Mouse (Mus musculus): Measurements from ENCODE around the gene Fibin. TPM values are rescaled to one million over a fixed set of nuclear protein-coding genes. Genes with fewer than 3 reads are reported as not detected.

Gene Fibin
- polyA plus RNA-seq (2012; rRNA removed), result 0.10 and 0.28 TPM in 2 replicates
- polyA plus RNA-seq (2014; fragmentation: Nextera tagmentation; extraction: Ambion mirVana), result 0.23 and 0.24 TPM in 2 replicates

GRCm38 (mm10) chr2:110362432-110363283 is at the start of gene Fibin:
Gene Fibin (minus strand): TSS chr2:110363183.
- H3K9me3 ChIP-seq (ENCODE audit: control insufficient read depth, low read length), result no peaks in the 10 kb centered on the region
- no peaks in the 10 kb centered on the region for H3K36me3 ChIP-seq (replicated peaks; ENCODE audit: control insufficient read depth, insufficient read depth, low read depth)
- H3K4me3 ChIP-seq (ENCODE audit: insufficient read depth in 1 of 2, low read depth in 2 of 2, low read length in 2 of 2), result peak within 1 kb of the TSS in 1 of 2 experiments; percentile 23; a peak in 1 of 4 replicates
- 2% methylated on average over 33 of the region's 33 CpGs for WGBS (ENCODE audit: insufficient replicate concordance)
- H3K4me1 ChIP-seq (replicated peaks; ENCODE audit: control insufficient read depth in 2 of 2, insufficient read depth in 2 of 2, low read length in 1 of 2), result no peaks in the 10 kb centered on the region
- no peaks in the 10 kb centered on the region; the same call in none of the 2 replicates for H3K27me3 ChIP-seq (ENCODE audit: control insufficient read depth, insufficient read depth, low read length)
- TF ChIP-seq CTCF (IDR thresholded peaks at IDR 0.05; ENCODE audit: low read depth) (no peak; the same call in 1 of the 2 replicates), EP300 (IDR thresholded peaks at IDR 0.05; ENCODE audit: low read depth) (no peak)
- no peak within 1 kb of the TSS for H3K27ac ChIP-seq
- no peak within 1 kb of the TSS for H3K9ac ChIP-seq (replicated peaks)
- DNase-seq (ENCODE audit: low read depth in 3 of 3, low spot score in 3 of 3), result no peak
- H3K4me2 ChIP-seq (ENCODE audit: low read depth), result peak within 1 kb of the TSS; percentile 31
- ATAC-seq (ENCODE audit: insufficient read depth), result no peak

GRCm38 (mm10) chr2:110411428-110411827 is 48.4 kb upstream of the Fibin start:
- no peak for TF ChIP-seq EP300 (IDR thresholded peaks at IDR 0.05; ENCODE audit: low read depth)
- ATAC-seq (ENCODE audit: insufficient read depth) (no peak), DNase-seq (ENCODE audit: low read depth in 3 of 3, low spot score in 3 of 3) (no peak)
- Histone ChIP-seq H3K4me1 (replicated peaks; ENCODE audit: control insufficient read depth in 2 of 2, insufficient read depth in 2 of 2, low read length in 1 of 2) (no peaks in the 10 kb centered on the region), H3K9me3 (ENCODE audit: control insufficient read depth, low read length) (no peaks in the 10 kb centered on the region), H3K4me3 (ENCODE audit: insufficient read depth in 1 of 2, low read depth in 2 of 2, low read length in 2 of 2) (no peak overlapping the region), H3K27ac (no peak overlapping the region), H3K27me3 (ENCODE audit: control insufficient read depth, insufficient read depth, low read length) (no peaks in the 10 kb centered on the region), H3K4me2 (ENCODE audit: low read depth) (no peak overlapping the region), H3K36me3 (replicated peaks; ENCODE audit: control insufficient read depth, insufficient read depth, low read depth) (no peaks in the 10 kb centered on the region), H3K9ac (replicated peaks) (no peak overlapping the region)
- WGBS (ENCODE audit: insufficient replicate concordance), result 62% methylated on average over 3 of the region's 3 CpGs

- Histone ChIP-seq H3K4me3 (ENCODE audit: insufficient read depth in 1 of 2, low read depth in 2 of 2, low read length in 2 of 2) (no peak overlapping the region), H3K36me3 (replicated peaks; ENCODE audit: control insufficient read depth, insufficient read depth, low read depth) (no peaks in the 10 kb centered on the region), H3K9ac (replicated peaks) (no peak overlapping the region), H3K9me3 (ENCODE audit: control insufficient read depth, low read length) (no peaks in the 10 kb centered on the region), H3K27ac (no peak overlapping the region), H3K4me1 (replicated peaks; ENCODE audit: control insufficient read depth in 2 of 2, insufficient read depth in 2 of 2, low read length in 1 of 2) (no peaks in the 10 kb centered on the region), H3K27me3 (ENCODE audit: control insufficient read depth, insufficient read depth, low read length) (no peaks in the 10 kb centered on the region), H3K4me2 (ENCODE audit: low read depth) (no peak overlapping the region)
- DNase-seq (ENCODE audit: low read depth in 3 of 3, low spot score in 3 of 3) (no peak), ATAC-seq (ENCODE audit: insufficient read depth) (no peak)
- TF ChIP-seq EP300 (IDR thresholded peaks at IDR 0.05; ENCODE audit: low read depth), result no peak
- no peak for TF ChIP-seq CTCF (IDR thresholded peaks at IDR 0.05; ENCODE audit: low read depth)
Observed at GRCm38 (mm10) chr2:110408757-110409156, 45.8 kb upstream of the Fibin start.

- no peaks in the 10 kb centered on the region for H3K27me3 ChIP-seq (ENCODE audit: control insufficient read depth, insufficient read depth, low read length)
- no peaks in the 10 kb centered on the region for H3K9me3 ChIP-seq (ENCODE audit: control insufficient read depth, low read length)
- H3K4me3 ChIP-seq (ENCODE audit: insufficient read depth in 1 of 2, low read depth in 2 of 2, low read length in 2 of 2), result no peak overlapping the region
- TF ChIP-seq CTCF (IDR thresholded peaks at IDR 0.05; ENCODE audit: low read depth) (no peak), EP300 (IDR thresholded peaks at IDR 0.05; ENCODE audit: low read depth) (no peak)
- no peaks in the 10 kb centered on the region for H3K4me1 ChIP-seq (replicated peaks; ENCODE audit: control insufficient read depth in 2 of 2, insufficient read depth in 2 of 2, low read length in 1 of 2)
- 47% methylated on average over 4 of the region's 4 CpGs for WGBS (ENCODE audit: insufficient replicate concordance)
- no peaks in the 10 kb centered on the region for H3K36me3 ChIP-seq (replicated peaks; ENCODE audit: control insufficient read depth, insufficient read depth, low read depth)
- H3K27ac ChIP-seq, result no peak overlapping the region
- H3K9ac ChIP-seq (replicated peaks), result no peak overlapping the region
- H3K4me2 ChIP-seq (ENCODE audit: low read depth), result no peak overlapping the region
- ATAC-seq (ENCODE audit: insufficient read depth) (no peak), DNase-seq (ENCODE audit: low read depth in 3 of 3, low spot score in 3 of 3) (no peak)
Observed at GRCm38 (mm10) chr2:110392714-110393336, 29.8 kb upstream of the Fibin start.

GRCm38 (mm10) chr2:110390736-110391409 is 27.9 kb upstream of the Fibin start:
- no peak for TF ChIP-seq CTCF (IDR thresholded peaks at IDR 0.05; ENCODE audit: low read depth)
- TF ChIP-seq EP300 (IDR thresholded peaks at IDR 0.05; ENCODE audit: low read depth), result no peak
- H3K9ac ChIP-seq (replicated peaks), result no peak overlapping the region
- no peak overlapping the region for H3K4me2 ChIP-seq (ENCODE audit: low read depth)
- no peak overlapping the region for H3K27ac ChIP-seq
- ATAC-seq (ENCODE audit: insufficient read depth) (no peak), DNase-seq (ENCODE audit: low read depth in 3 of 3, low spot score in 3 of 3) (no peak)
- no peaks in the 10 kb centered on the region for H3K36me3 ChIP-seq (replicated peaks; ENCODE audit: control insufficient read depth, insufficient read depth, low read depth)
- no peaks in the 10 kb centered on the region for H3K4me1 ChIP-seq (replicated peaks; ENCODE audit: control insufficient read depth in 2 of 2, insufficient read depth in 2 of 2, low read length in 1 of 2)
- no peaks in the 10 kb centered on the region for H3K9me3 ChIP-seq (ENCODE audit: control insufficient read depth, low read length)
- no peak overlapping the region for H3K4me3 ChIP-seq (ENCODE audit: insufficient read depth in 1 of 2, low read depth in 2 of 2, low read length in 2 of 2)
- WGBS (ENCODE audit: insufficient replicate concordance), result 34% methylated on average over 5 of the region's 5 CpGs
- H3K27me3 ChIP-seq (ENCODE audit: control insufficient read depth, insufficient read depth, low read length), result no peaks in the 10 kb centered on the region
